Mouse (Mus musculus) fibroblast of lung, adult 2 months (primary cell): ENCODE measurements around the gene Atp6v1e1.
"Not testable (repeated sequence)": the region's sequence is repeated elsewhere in the genome, so short reads cannot be mapped to it uniquely, and the experiment has no call there.

Source experiments
- DNase-seq: peaks from one replicate; pipeline ENCODE4 v3.0.0-alpha.2; 2011; ENCODE audit warnings: low read depth

Atp6v1e1 gene

DNA sequence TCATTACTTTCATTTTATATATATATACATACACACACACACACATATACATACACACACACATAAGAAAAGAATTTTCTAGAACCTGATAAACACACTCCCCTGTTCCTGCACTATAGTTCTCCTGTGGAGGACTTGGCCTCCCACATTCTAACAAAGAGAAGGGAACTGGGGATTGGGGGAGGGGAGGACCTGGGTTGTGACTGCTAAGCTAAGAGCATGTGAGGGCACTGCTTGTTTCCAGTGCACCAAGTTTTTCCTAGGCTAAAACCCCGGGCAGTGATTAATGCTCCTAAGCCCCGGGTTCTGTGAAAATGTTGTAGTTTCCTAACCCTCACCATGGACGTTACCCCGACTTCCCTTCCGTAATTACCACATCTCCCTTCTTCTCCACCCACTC is 2.4 kb downstream of the Atp6v1e1 start:
- DNase-seq, result no peak

DNA sequence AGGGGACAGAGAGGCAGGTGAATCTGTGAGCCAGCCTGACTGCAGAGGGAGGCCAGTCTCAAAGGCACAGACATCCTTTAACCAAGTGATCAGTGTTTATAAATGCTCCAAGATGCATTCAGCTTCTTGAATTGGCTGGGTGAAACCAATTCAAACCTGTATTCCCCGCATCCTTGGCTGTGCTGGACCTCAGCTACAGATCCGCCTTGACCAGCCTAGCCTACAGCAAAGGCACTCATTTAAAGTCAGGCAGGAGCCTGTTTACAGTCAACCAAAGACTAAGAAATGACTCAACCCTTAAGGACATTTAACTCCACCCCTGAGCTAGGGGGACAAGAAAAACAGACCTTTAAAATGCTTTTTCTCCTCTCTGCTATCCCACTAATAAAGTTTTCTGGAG is 3.3 kb downstream of the Atp6v1e1 start:
- no peak for DNase-seq

GRCm38 (mm10) chr6:120811999-120812398 is 10.6 kb downstream of the Atp6v1e1 start:
- not testable (repeated sequence) for DNase-seq

- no peak for DNase-seq
Observed at GRCm38 (mm10) chr6:120807738-120808081, 14.9 kb downstream of the Atp6v1e1 start.

- no peak for DNase-seq
Observed at GRCm38 (mm10) chr6:120806999-120807737, 15.4 kb downstream of the Atp6v1e1 start.

GRCm38 (mm10) chr6:120799581-120800041 is 23.0 kb downstream of the Atp6v1e1 start:
- DNase-seq, result peak; percentile 40

- no peak for DNase-seq
Observed at GRCm38 (mm10) chr6:120798905-120799304, 23.7 kb downstream of the Atp6v1e1 start.

GRCm38 (mm10) chr6:120798019-120798418 is 24.6 kb downstream of the Atp6v1e1 start:
- no peak for DNase-seq

GRCm38 (mm10) chr6:120796111-120796510 is 26.5 kb downstream of the Atp6v1e1 start:
- DNase-seq, result no peak

GRCm38 (mm10) chr6:120795422-120796086 is 27.0 kb downstream of the Atp6v1e1 start:
- DNase-seq, result no peak

GRCm38 (mm10) chr6:120792947-120793346 is 29.6 kb downstream of the Atp6v1e1 start:
- DNase-seq, result no peak

- no peak for DNase-seq
Observed at GRCm38 (mm10) chr6:120790717-120791116, 31.9 kb downstream of the Atp6v1e1 start.

DNA sequence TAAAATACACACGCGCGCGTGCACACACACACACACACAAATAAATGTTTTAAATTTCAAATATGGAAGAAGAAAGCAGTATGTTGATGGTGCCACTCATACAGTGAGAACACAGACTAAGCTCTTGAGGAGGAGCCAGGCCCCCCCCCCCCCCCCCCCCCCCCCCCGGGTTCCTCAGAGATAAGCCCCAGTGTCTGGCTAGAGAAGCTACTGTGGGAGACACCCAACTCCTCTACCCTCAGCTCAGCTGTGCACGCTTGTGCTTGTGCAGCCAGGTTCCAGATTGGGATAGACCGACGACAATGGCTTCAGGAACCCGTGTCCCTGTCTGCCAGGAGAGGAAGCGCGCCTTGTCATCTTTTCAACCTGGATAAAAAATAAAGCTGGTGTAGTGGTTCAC is 32.4 kb downstream of the Atp6v1e1 start:
- no peak for DNase-seq

DNA sequence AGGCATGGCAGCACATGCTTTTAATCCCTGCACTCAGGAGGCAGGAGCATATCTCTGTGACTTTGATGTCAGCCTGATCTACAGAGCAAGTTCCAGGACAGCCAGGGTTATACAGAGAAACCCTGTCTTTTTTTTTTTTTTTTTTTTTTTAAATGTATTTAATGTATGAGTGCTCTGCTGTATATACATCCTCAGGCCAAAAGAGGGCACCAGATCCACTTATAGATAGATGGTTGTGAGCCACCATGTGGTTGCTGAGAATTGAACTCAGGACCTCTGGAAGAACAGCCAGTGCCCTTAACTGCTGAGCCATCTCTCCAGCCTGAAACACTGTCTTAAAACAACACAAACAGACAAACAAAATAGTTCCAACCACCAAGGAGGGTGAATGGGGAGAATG is 33.7 kb downstream of the Atp6v1e1 start:
- no peak for DNase-seq

DNA sequence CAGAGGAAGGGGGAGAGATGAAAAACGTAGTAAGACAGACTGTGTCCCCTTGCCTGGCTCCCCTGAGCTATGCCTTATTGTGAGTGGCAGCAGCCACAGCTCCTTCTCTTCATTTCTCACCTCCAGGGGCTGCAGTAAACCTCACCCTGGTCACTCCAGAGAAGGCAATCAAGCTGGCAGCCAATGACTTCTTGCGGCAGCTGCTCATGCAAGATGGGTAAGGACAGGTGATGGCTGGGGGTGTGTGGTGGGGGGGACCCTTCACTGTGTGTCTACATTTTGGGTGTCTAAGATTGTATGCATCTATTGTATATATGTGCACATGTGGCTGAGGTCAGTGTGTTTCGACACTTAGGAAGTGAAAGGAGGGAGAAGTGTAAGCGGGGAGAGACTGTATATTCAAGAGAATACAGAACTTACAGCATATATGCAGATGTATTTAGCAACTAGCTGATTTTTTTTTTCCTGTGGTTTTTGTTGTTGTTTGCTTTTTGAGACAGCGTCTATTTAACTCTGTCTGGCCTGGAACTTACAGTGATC is 34.5 kb downstream of the Atp6v1e1 start:
- no peak for DNase-seq

DNA sequence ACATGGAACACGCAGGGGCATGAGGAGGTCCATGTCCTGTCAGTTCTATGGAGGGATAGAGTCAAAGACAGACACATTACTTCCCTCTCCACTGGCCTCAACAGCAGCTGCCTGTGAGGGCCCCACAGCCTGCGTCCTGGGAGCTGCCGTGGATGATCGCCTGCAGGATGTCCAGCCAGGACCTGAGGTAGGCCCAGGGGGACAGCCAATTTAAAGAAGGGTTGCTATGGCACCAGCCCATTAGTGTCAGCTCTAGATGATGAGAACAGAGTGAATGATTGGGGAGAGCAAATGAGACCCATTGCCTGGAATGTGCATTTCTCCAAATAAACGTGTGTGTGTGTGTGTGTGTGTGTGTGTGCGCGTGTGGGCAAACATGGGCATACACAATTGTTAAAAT is 38.2 kb downstream of the Atp6v1e1 start:
- DNase-seq, result no peak

DNA sequence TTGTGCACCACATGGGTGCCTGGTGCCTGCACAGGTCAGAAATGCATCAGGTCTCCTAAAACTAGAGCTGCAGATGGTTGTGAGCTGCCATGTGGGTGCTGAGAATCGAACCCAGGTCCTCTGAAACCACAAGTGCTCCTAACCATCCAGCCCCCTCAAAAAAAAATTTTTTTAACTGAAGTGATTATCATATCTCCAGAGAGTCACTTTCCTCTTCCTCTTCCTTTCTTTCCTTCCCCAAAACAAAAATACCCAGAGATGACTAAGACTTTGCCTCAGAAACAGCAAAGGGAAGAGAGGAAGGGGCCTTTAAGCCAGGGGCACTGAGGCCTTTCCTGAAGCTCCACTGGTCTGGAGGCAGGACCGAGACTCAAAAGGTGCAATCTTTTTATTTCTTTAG is 39.6 kb downstream of the Atp6v1e1 start:
- no peak for DNase-seq

DNA sequence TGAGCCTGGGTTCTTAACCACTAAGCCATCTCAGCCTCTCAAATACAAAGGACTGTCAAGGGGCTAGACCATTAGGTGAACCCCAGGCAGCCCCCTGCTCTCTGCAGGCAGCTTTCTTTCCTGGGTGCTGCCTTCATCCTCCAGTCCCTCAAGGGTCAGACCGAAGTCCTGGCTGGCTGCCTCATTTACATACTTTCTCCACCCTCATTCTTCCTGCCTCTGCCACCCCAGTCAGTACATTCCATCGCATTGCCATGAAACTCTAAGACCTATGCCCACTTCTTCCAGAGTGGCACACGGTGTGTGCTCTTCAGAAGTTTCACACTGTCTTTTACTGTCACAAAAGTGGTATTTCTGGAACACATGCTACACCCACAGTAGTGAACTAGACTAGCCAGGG is 44.4 kb downstream of the Atp6v1e1 start:
- no peak for DNase-seq

DNA sequence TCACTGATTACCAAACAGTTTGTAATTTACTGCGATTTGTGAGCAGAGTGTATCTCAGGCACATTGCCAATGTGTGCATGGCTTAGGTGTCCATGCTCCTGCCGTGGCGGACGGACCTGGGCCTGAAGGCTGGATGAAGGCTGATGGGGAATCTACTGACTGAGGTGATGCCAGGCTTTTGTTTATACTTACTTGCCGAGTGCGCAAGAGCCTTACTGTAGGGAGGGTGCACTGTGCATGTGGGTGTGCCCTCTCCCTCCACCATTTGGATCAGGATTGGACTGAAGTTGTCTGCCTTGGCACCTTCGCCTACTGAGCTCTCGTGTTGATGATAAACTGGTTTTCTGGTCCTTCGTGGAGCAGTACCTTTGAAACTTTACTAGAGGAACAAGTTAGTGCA is 45.1 kb downstream of the Atp6v1e1 start:
- DNase-seq, result no peak

DNA sequence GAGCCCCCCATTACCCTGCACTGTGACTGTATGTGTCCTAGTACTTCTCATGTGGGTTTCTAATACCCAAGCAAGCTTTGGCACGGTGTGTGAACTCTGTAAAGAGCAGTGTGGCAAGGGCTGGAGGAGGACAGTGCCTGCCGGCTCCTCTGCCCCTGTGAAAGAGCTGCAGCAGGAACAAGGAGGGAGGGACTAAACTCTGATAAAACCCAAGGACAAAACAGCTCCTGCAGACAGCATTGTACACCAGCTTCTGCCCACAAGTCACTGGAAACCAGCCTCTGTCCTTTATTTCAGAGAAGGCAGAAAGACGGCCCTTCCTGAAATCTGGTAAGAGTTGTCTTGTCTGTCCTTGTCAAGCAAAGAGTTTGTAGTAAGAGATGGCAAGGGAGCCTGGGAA is 46.3 kb downstream of the Atp6v1e1 start:
- no peak for DNase-seq

DNA sequence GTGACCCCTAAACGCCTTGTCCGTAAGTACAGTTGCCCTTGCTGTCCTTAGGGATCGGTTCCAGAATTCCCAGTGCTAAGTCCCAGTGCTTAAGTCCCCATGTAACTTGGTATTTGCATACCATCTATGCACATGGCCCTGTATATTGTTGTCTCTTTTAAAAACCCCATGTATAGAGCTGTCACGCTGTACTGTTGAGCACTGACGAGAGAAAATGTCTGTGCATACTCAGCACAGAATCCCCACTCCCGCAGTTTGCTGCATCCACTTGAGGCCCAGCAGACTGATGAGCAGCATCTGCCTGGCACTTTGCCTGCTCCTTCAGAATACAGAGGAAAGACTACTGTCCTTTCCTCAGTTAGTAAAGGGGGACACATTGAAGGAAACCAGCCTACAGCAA is 48.8 kb downstream of the Atp6v1e1 start:
- DNase-seq, result no peak

DNA sequence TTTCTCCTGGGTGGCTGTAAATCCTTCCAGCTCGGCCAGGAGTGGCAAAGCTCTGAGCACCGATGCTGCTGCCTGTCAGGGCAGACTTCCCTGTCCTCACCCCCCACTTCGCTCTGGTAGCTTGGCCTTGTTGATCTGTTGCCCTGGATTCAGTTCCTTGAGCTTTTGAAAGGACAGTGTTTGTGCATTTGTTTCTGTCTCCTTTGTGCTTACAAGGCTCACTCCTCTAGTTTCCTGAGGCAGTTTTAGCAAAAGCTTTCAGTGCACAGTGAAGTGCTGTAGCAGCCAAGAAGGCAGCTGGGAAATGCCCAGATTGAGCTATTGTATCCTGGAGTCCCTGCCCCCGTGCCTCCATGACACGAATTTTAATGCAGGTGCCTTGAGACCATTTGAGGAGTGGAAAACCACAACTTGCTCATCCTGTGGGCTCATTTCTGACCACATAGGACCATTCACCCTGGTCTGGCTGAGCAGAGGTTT is 49.4 kb downstream of the Atp6v1e1 start, which contains the start of gene Slc25a18:
TSS of gene Slc25a18 (plus strand) at position 430 of the 480 bp plus-strand sequence.
- DNase-seq, result no peak

DNA sequence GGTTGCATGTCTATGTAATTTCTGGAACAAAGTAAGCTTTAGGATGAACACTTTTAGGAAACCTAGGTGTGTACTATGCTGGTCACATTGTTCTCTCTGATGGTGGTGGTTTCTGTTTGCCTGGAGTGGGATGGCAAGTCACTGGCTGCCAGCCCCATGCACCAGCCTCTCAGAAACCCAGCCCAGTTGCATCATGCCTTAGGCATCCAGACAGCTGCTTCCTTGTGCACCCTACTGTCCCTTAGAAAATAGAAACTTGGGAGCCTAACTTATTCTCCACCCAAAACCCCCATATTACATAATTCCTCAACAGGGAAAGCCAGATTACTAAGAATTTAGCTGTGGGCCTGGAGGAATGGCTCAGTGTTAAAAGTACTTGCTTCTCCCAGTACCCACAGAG is 50.6 kb downstream of the Atp6v1e1 start:
- DNase-seq, result no peak
